Mouse (Mus musculus) forebrain, postnatal 0 days (tissue): ENCODE data around the gene Adgrg4. TPM values are rescaled to one million over a fixed set of nuclear protein-coding genes. Genes with fewer than 3 reads are reported as not detected.
A peak's percentile ranks its signal among the peaks of the same experiment; 100 is the strongest.

Experiments
- ATAC-seq: fragments of 200-750 bp; cut with Nextera tagmentation; 2 replicates; pipeline ENCODE4 v1.8.0; 2017; ENCODE audit warnings: mild to moderate bottlenecking, moderate library complexity
- DNase-seq: peaks from one replicate; pipeline ENCODE4 v3.0.0-alpha.2; 2015
- H3K27ac ChIP-seq: fragments of 300-500 bp; sonication (generic); 2 replicates; pipeline ENCODE4 v1.5.1; 2014; ENCODE audit warnings: low read depth, mild to moderate bottlenecking, antibody characterized with exemption, low read length, moderate library complexity, mixed read lengths
- H3K27me3 ChIP-seq: fragments of 300-500 bp; sonication (generic); 2 replicates; pipeline ENCODE4 v1.6.1; 2014; ENCODE audit warnings: mild to moderate bottlenecking, low read length, mixed read lengths; ENCODE audit not compliant: insufficient read depth
- H3K36me3 ChIP-seq: fragments of 300-500 bp; sonication (generic); 2 replicates; pipeline ENCODE4 v1.6.1; 2014; ENCODE audit warnings: mild to moderate bottlenecking, moderate library complexity; ENCODE audit not compliant: insufficient read depth
- H3K4me1 ChIP-seq: fragments of 300-500 bp; sonication (generic); 2 replicates; pipeline ENCODE4 v1.6.1; 2014; ENCODE audit warnings: antibody characterized with exemption; ENCODE audit not compliant: insufficient read depth
- H3K4me2 ChIP-seq: fragments of 300-500 bp; sonication (generic); 2 replicates; pipeline ENCODE4 v1.6.1; 2014; ENCODE audit warnings: low read depth, mild to moderate bottlenecking, moderate library complexity
- H3K4me3 ChIP-seq: fragments of 300-500 bp; sonication (generic); 2 replicates; pipeline ENCODE4 v1.5.1; 2014; ENCODE audit warnings: low read depth, low read length, mixed read lengths
- H3K9ac ChIP-seq: fragments of 300-500 bp; sonication (generic); 2 replicates; pipeline ENCODE4 v1.6.1; 2014; ENCODE audit warnings: mild to moderate bottlenecking
- H3K9me3 ChIP-seq: fragments of 300-500 bp; sonication (generic); 2 replicates; pipeline ENCODE4 v1.6.1; 2016; ENCODE audit warnings: low read length
- CTCF ChIP-seq: sonication (generic); IDR thresholded peaks from 2 replicates; pipeline ENCODE4 v1.5.1; 2016; ENCODE audit warnings: antibody characterized with exemption, control low read depth, low read depth
- WGBS: fragments of 180-500 bp; shearing (Covaris S2); extraction: QIAGEN DNeasy Blood & Tissue Kit; methylation state at CpG from one replicate; pipeline ENCODE4 v1.1.7; 2014; 5-methylcytosine and 5-hydroxymethylcytosine counted together
- polyA plus RNA-seq: library from polyadenylated mRNA; unstranded; fragments of >200 nt; fragmentation: Nextera tagmentation; extraction: Ambion mirVana; gene quantifications from 2 replicates; pipeline ENCODE4 v1.2.1, GENCODE M21; 2015
- total RNA-seq: library from RNA; depleted of rRNA; stranded (reverse); fragments of >200 nt; gene quantifications from 2 replicates; pipeline ENCODE4 v1.2.3, GENCODE M21; 2014; rRNA removed

The Adgrg4 gene
- total and polyA plus RNA-seq, 2 experiments from 2014 or later, result not detected

- H3K9ac ChIP-seq, result no peak within 1 kb of the TSS
- TF ChIP-seq CTCF, result no peak
- WGBS, result 80% methylated on average over 5 of the region's 5 CpGs
- no peaks in the 10 kb centered on the region for H3K36me3 ChIP-seq
- H3K4me3 ChIP-seq, result no peak within 1 kb of the TSS
- H3K27ac ChIP-seq, result no peak within 1 kb of the TSS
- H3K27me3 ChIP-seq, result no peaks in the 10 kb centered on the region
- no peaks in the 10 kb centered on the region for H3K9me3 ChIP-seq
- H3K4me1 ChIP-seq, result no peaks in the 10 kb centered on the region
- ATAC-seq, result no peak
- no peak within 1 kb of the TSS for H3K4me2 ChIP-seq
- DNase-seq, result no peak
Observed at GRCm38 (mm10) chrX:57042774-57043173, 172.8 kb downstream of the Adgrg4 start, which contains the start of gene Brs3. Gene Brs3, plus strand, starts transcription at chrX:57043074.

- no peak overlapping the region for H3K9ac ChIP-seq
- no peak overlapping the region for H3K27ac ChIP-seq
- no peak overlapping the region for H3K4me3 ChIP-seq
- TF ChIP-seq CTCF, result peak; percentile 35
- H3K4me1 ChIP-seq, result no peaks in the 10 kb centered on the region
- no peaks in the 10 kb centered on the region for H3K36me3 ChIP-seq
- DNase-seq (no peak), ATAC-seq (no peak)
- H3K27me3 ChIP-seq, result no peaks in the 10 kb centered on the region
- 62% methylated on average over 6 of the region's 6 CpGs for WGBS
- no peak overlapping the region for H3K4me2 ChIP-seq
- H3K9me3 ChIP-seq, result no peaks in the 10 kb centered on the region
Observed at GRCm38 (mm10) chrX:57043869-57044268, 173.9 kb downstream of the Adgrg4 start.

Other genes starting within 250 kb of the Adgrg4 start
- gene Fhl1, start 138.4 kb upstream of the Adgrg4 start, total RNA-seq, result 130 and 202 TPM in 2 replicates
- gene Fhl1, start 138.4 kb upstream of the Adgrg4 start, polyA plus RNA-seq, result 131 and 157 TPM in 2 replicates
- 0.05 and 0.54 TPM in 2 replicates for gene Map7d3, start 47.8 kb upstream of the Adgrg4 start, total RNA-seq
- gene Map7d3, start 47.8 kb upstream of the Adgrg4 start, polyA plus RNA-seq, result 0.45 and 0.49 TPM in 2 replicates
- 0.85 and 0.90 TPM in 2 replicates for gene Brs3, start 172.9 kb downstream of the Adgrg4 start, total RNA-seq
- gene Brs3, start 172.9 kb downstream of the Adgrg4 start, polyA plus RNA-seq, result 0.80 and 1.1 TPM in 2 replicates
- gene Htatsf1, start 183.4 kb downstream of the Adgrg4 start, total RNA-seq, result 57.8 and 69.3 TPM in 2 replicates
- 96.3 and 109 TPM in 2 replicates for gene Htatsf1, start 183.4 kb downstream of the Adgrg4 start, polyA plus RNA-seq
- gene Vgll1, start 217.9 kb downstream of the Adgrg4 start, total RNA-seq, result not detected in 2 replicates
- gene Vgll1, start 217.9 kb downstream of the Adgrg4 start, polyA plus RNA-seq, result not detected in 2 replicates